Mouse (Mus musculus) CH12.LX (cell line): ENCODE measurements around the gene B3gntl1. TPM values are rescaled to one million over a fixed set of nuclear protein-coding genes. Genes with fewer than 3 reads are reported as not detected.

Experiments
- DNase-seq: peaks from one replicate; pipeline ENCODE4 v3.0.0-alpha.2; 2013; ENCODE audit errors: extremely low read depth
- H3K27ac ChIP-seq: 2 replicates; pipeline ENCODE4 v1.5.1; 2012; ENCODE audit warnings: low read depth, mild to moderate bottlenecking, control low read depth, moderate library complexity; ENCODE audit not compliant: insufficient read depth
- H3K27me3 ChIP-seq: replicated peaks from 2 replicates; pipeline ENCODE3; 2012; ENCODE audit warnings: inconsistent platforms
- H3K36me3 ChIP-seq, 2 experiments: replicated peaks in 1 of 2; 2 replicates each; pipeline versions ENCODE3 to v1.6.1; 2012; ENCODE audit warnings: inconsistent platforms in 1 of 2, low read length in 1 of 2, mild to moderate bottlenecking in 1 of 2, mixed read lengths in 1 of 2, moderate library complexity in 1 of 2; ENCODE audit not compliant: control insufficient read depth in 1 of 2, insufficient read depth in 1 of 2
- H3K4me1 ChIP-seq, 2 experiments: 2 replicates each; pipeline ENCODE4 v1.6.1; 2012; ENCODE audit warnings: inconsistent platforms in 1 of 2, moderate library complexity in 1 of 2; ENCODE audit not compliant: insufficient read depth in 2 of 2, control insufficient read depth in 1 of 2
- H3K4me2 ChIP-seq: 2 replicates; pipeline ENCODE4 v1.6.1; 2012; ENCODE audit warnings: low read depth, mild to moderate bottlenecking, control low read depth; ENCODE audit not compliant: poor library complexity, insufficient read depth, severe bottlenecking
- H3K4me3 ChIP-seq, 3 experiments: fragments of 150-350 bp in 1 of 3; sonication (generic) in 1 of 3; replicated peaks in 1 of 3; 2 replicates each; pipeline versions ENCODE3 to v1.5.1; 2011 to 2012; ENCODE audit warnings: low read depth in 2 of 3, low read length in 2 of 3, mild to moderate bottlenecking in 2 of 3, moderate library complexity in 2 of 3, control low read depth in 1 of 3, improper control_type of control experiment in 1 of 3, inconsistent platforms in 1 of 3, mixed read lengths in 1 of 3; ENCODE audit not compliant: poor library complexity in 1 of 3
- H3K79me2 ChIP-seq: replicated peaks from 2 replicates; pipeline ENCODE4 v1.6.1; 2012; ENCODE audit warnings: mild to moderate bottlenecking, moderate library complexity; ENCODE audit not compliant: control insufficient read depth, poor library complexity, insufficient read depth, severe bottlenecking; ENCODE audit errors: extremely low read depth
- H3K9ac ChIP-seq: 2 replicates; pipeline ENCODE4 v1.6.1; 2012; ENCODE audit warnings: low read depth, mild to moderate bottlenecking, control low read depth, moderate library complexity; ENCODE audit not compliant: insufficient read depth
- H3K9me3 ChIP-seq: replicated peaks from 2 replicates; pipeline ENCODE3; 2012; ENCODE audit warnings: low read length, inconsistent platforms, mixed read lengths
- CHD1 ChIP-seq: IDR thresholded peaks from 2 replicates; pipeline ENCODE4 v1.6.1; 2012; ENCODE audit warnings: low read depth, low read length, improper control_type of control experiment, inconsistent platforms
- E2F4 ChIP-seq: IDR thresholded peaks from 2 replicates; pipeline ENCODE4 v1.6.1; 2011; ENCODE audit warnings: low read depth, low read length, improper control_type of control experiment; ENCODE audit not compliant: insufficient replicate concordance
- ELF1 ChIP-seq: IDR thresholded peaks from 2 replicates; pipeline ENCODE4 v1.6.1; 2014; ENCODE audit warnings: low read depth, mild to moderate bottlenecking, inconsistent platforms, low read length, improper control_type of control experiment
- EP300 ChIP-seq: IDR thresholded peaks from 2 replicates; pipeline ENCODE4 v1.6.1; 2011; ENCODE audit warnings: low read length, improper control_type of control experiment
- ETS1 ChIP-seq: conservative IDR thresholded peaks from 2 replicates; pipeline ENCODE4 v1.6.1; 2012; ENCODE audit warnings: low read depth, mild to moderate bottlenecking, inconsistent platforms, low read length, improper control_type of control experiment, moderate library complexity
- GABPA ChIP-seq: IDR thresholded peaks from 2 replicates; pipeline ENCODE4 v1.6.1; 2012; ENCODE audit warnings: low read depth, low read length, improper control_type of control experiment, inconsistent platforms; ENCODE audit not compliant: insufficient replicate concordance
- HCFC1 ChIP-seq: IDR thresholded peaks from 2 replicates; pipeline ENCODE4 v1.6.1; 2012; ENCODE audit warnings: low read depth, mild to moderate bottlenecking, inconsistent platforms, low read length, improper control_type of control experiment
- JUN ChIP-seq: IDR thresholded peaks from 2 replicates; pipeline ENCODE4 v1.6.1; 2011; ENCODE audit warnings: low read depth, mild to moderate bottlenecking, low read length, improper control_type of control experiment, moderate library complexity; ENCODE audit not compliant: insufficient read depth
- JUND ChIP-seq: conservative IDR thresholded peaks from 2 replicates; pipeline ENCODE4 v1.6.1; 2011; ENCODE audit warnings: low read depth, low read length, improper control_type of control experiment
- KAT2A ChIP-seq: IDR thresholded peaks from 2 replicates; pipeline ENCODE4 v1.6.1; 2012; ENCODE audit warnings: low read length, improper control_type of control experiment, inconsistent platforms; ENCODE audit not compliant: insufficient replicate concordance
- MAFK ChIP-seq: IDR thresholded peaks from 2 replicates; pipeline ENCODE4 v1.6.1; 2011; ENCODE audit warnings: low read length, improper control_type of control experiment; ENCODE audit not compliant: insufficient replicate concordance
- MEF2A ChIP-seq: IDR thresholded peaks from 2 replicates; pipeline ENCODE4 v1.6.1; 2014; ENCODE audit warnings: low read depth, mild to moderate bottlenecking, inconsistent platforms, low read length, improper control_type of control experiment, borderline replicate concordance
- NELFE ChIP-seq: IDR thresholded peaks from 2 replicates; pipeline ENCODE4 v1.6.1; 2011; ENCODE audit warnings: low read depth, low read length, improper control_type of control experiment
- POLR2AphosphoS2 ChIP-seq: IDR thresholded peaks from 2 replicates; pipeline ENCODE4 v1.6.1; 2011; ENCODE audit warnings: low read depth, low read length, improper control_type of control experiment
- RAD21 ChIP-seq: IDR thresholded peaks from 2 replicates; pipeline ENCODE4 v1.6.1; 2011; ENCODE audit warnings: low read depth, mild to moderate bottlenecking, low read length, improper control_type of control experiment, moderate library complexity
- RCOR1 ChIP-seq: conservative IDR thresholded peaks from 2 replicates; pipeline ENCODE4 v1.6.1; 2012; ENCODE audit warnings: low read depth, mild to moderate bottlenecking, inconsistent platforms, low read length, improper control_type of control experiment
- SIN3A ChIP-seq: IDR thresholded peaks from 2 replicates; pipeline ENCODE4 v1.6.1; 2012; ENCODE audit warnings: low read length, improper control_type of control experiment, inconsistent platforms
- SMC3 ChIP-seq: IDR thresholded peaks from 2 replicates; pipeline ENCODE4 v1.6.1; 2011; ENCODE audit warnings: low read depth, low read length, improper control_type of control experiment
- TCF12 ChIP-seq: IDR thresholded peaks from 2 replicates; pipeline ENCODE4 v1.6.1; 2014; ENCODE audit warnings: low read depth, mild to moderate bottlenecking, inconsistent platforms, low read length, improper control_type of control experiment
- UBTF ChIP-seq: IDR thresholded peaks from 2 replicates; pipeline ENCODE4 v1.6.1; 2012; ENCODE audit warnings: low read depth, mild to moderate bottlenecking, inconsistent platforms, low read length, improper control_type of control experiment, moderate library complexity
- USF1 ChIP-seq: IDR thresholded peaks from 2 replicates; pipeline ENCODE4 v1.6.1; 2014; ENCODE audit warnings: low read depth, mild to moderate bottlenecking, inconsistent platforms, low read length, improper control_type of control experiment
- USF2 ChIP-seq: conservative IDR thresholded peaks from 2 replicates; pipeline ENCODE4 v1.6.1; 2011; ENCODE audit warnings: low read depth, low read length, improper control_type of control experiment
- ZC3H11A ChIP-seq: IDR thresholded peaks from 2 replicates; pipeline ENCODE4 v1.6.1; 2012; ENCODE audit warnings: low read depth, mild to moderate bottlenecking, inconsistent platforms, low read length, improper control_type of control experiment
- ZKSCAN1 ChIP-seq: IDR thresholded peaks from 2 replicates; pipeline ENCODE4 v1.6.1; 2012; ENCODE audit warnings: low read depth, inconsistent platforms, low read length, improper control_type of control experiment, borderline replicate concordance
- ZNF384 ChIP-seq: IDR thresholded peaks from 2 replicates; pipeline ENCODE4 v1.6.1; 2012; ENCODE audit warnings: low read depth, low read length, improper control_type of control experiment, inconsistent platforms
- dilution Hi-C: fragments of 300-500 bp; cut with MboI; formaldehyde crosslinking; loops from 2 replicates; pipeline ENCODE4 v1.14.3; 2020; ENCODE audit warnings: low sequenced_read_pairs; ENCODE audit not compliant: extremely low pct_unique_long_range_greater_than_20kb, extremely low pct_ligation_motif_present
- in situ Hi-C: fragments of 300-500 bp; cut with MboI; formaldehyde crosslinking; loops from 3 replicates; pipeline ENCODE4 v1.14.3; 2019; ENCODE audit warnings: low sequenced_read_pairs, low pct_ligation_motif_present, low pct_unique_long_range_greater_than_20kb, mixed read lengths
- polyA plus RNA-seq: library from polyadenylated mRNA; unstranded; fragments of >175 nt; gene quantifications from 2 replicates; pipeline ENCODE4 v1.2.1, GENCODE M21; 2012; ENCODE audit warnings: low read depth; ENCODE audit not compliant: insufficient read length
- total RNA-seq, 2 experiments: library from RNA; depleted of rRNA; stranded (reverse); fragments of 300-350 nt in 1 of 2; fragments of >200 nt in 1 of 2; gene quantifications; 2 replicates each; pipeline ENCODE4 v1.2.3; 2012 to 2014

B3gntl1 gene
- total and polyA plus RNA-seq, 3 experiments, result 7.3 to 10.3 (median 8.7) TPM

GRCm38 (mm10) chr11:121648166-121648565 is 24.8 kb downstream of the B3gntl1 start:
- Histone ChIP-seq H3K79me2 (no peaks in the 10 kb centered on the region), H3K36me3 (peaks cover 38 to 77% of the 10 kb centered on the region in 2 experiments), H3K4me1 (peaks cover 0 to 10% of the 10 kb centered on the region in 2 experiments; a peak in 2 of 4 replicates), H3K9ac (no peak overlapping the region), H3K27ac (no peak overlapping the region), H3K4me3 (no peak overlapping the region), H3K9me3 (no peaks in the 10 kb centered on the region), H3K4me2 (no peak overlapping the region), H3K27me3 (no peaks in the 10 kb centered on the region)
- in situ Hi-C loops (no loop called here), dilution Hi-C loops (no loop called here)
- DNase-seq, result no peak
- TF ChIP-seq UBTF, result no peak
- no peak for TF ChIP-seq RAD21
- no peak for TF ChIP-seq POLR2AphosphoS2
- TF ChIP-seq USF1, result no peak
- TF ChIP-seq TCF12, result no peak
- TF ChIP-seq USF2, result no peak
- TF ChIP-seq SMC3, result no peak
- TF ChIP-seq ZKSCAN1, result no peak
- TF ChIP-seq ZNF384, result no peak

GRCm38 (mm10) chr11:121647321-121647720 is 25.6 kb downstream of the B3gntl1 start:
- Histone ChIP-seq H3K4me3 (no peak overlapping the region), H3K4me2 (no peak overlapping the region), H3K9me3 (no peaks in the 10 kb centered on the region), H3K9ac (no peak overlapping the region), H3K36me3 (peaks cover 40 to 78% of the 10 kb centered on the region in 2 experiments), H3K27me3 (no peaks in the 10 kb centered on the region), H3K79me2 (no peaks in the 10 kb centered on the region), H3K27ac (no peak overlapping the region), H3K4me1 (peaks cover 0 to 10% of the 10 kb centered on the region in 2 experiments; a peak in 2 of 4 replicates)
- no peak for DNase-seq
- in situ Hi-C loops, result no loop called here
- no peak for TF ChIP-seq ETS1
- no peak for TF ChIP-seq NELFE
- TF ChIP-seq SMC3, result no peak
- no peak for TF ChIP-seq JUN
- TF ChIP-seq ZKSCAN1, result no peak
- no peak for TF ChIP-seq ZC3H11A
- dilution Hi-C loops, result no loop called here

- peaks cover 31 to 78% of the 10 kb centered on the region in 2 experiments for H3K36me3 ChIP-seq
- H3K4me2 ChIP-seq, result no peak overlapping the region
- no peak overlapping the region for H3K27ac ChIP-seq
- in situ Hi-C loops (no loop called here), dilution Hi-C loops (no loop called here)
- no peaks in the 10 kb centered on the region for H3K79me2 ChIP-seq
- no peaks in the 10 kb centered on the region for H3K27me3 ChIP-seq
- H3K4me3 ChIP-seq, result no peak overlapping the region
- peaks cover 0 to 10% of the 10 kb centered on the region in 2 experiments; a peak in 2 of 4 replicates for H3K4me1 ChIP-seq
- no peak for DNase-seq
- H3K9ac ChIP-seq, result no peak overlapping the region
- H3K9me3 ChIP-seq, result no peaks in the 10 kb centered on the region
- no peak for TF ChIP-seq CHD1
- TF ChIP-seq MAFK, result no peak
- TF ChIP-seq NELFE, result no peak
- TF ChIP-seq MEF2A, result no peak
- no peak for TF ChIP-seq HCFC1
- TF ChIP-seq E2F4, result no peak
- TF ChIP-seq SMC3, result no peak
- no peak for TF ChIP-seq JUND
- TF ChIP-seq SIN3A, result no peak
- TF ChIP-seq GABPA, result no peak
- no peak for TF ChIP-seq POLR2AphosphoS2
- no peak for TF ChIP-seq KAT2A
- TF ChIP-seq EP300, result no peak
- TF ChIP-seq RCOR1, result no peak
- TF ChIP-seq USF2, result no peak
- TF ChIP-seq USF1, result no peak
- no peak for TF ChIP-seq ZC3H11A
- TF ChIP-seq ELF1, result no peak
Observed at GRCm38 (mm10) chr11:121645394-121645793, 27.6 kb downstream of the B3gntl1 start.
